Mouse (Mus musculus) thymus, postnatal 10 days (tissue): ENCODE data around the gene Gfod2.

Experiments
- DNase-seq, 2 experiments: peaks; one replicate each; pipeline ENCODE4 v3.0.0; 2021; ENCODE audit warnings: low spot score in 2 of 2

Gfod2 gene

GRCm38 (mm10) chr8:105768485-105769257 is 10.2 kb upstream of the Gfod2 start:
- DNase-seq, result no peak

GRCm38 (mm10) chr8:105757796-105758276 is 628 bp downstream of the Gfod2 start:
- no peak for DNase-seq

GRCm38 (mm10) chr8:105754688-105755087 is 3.8 kb downstream of the Gfod2 start:
- DNase-seq, result no peak

GRCm38 (mm10) chr8:105753916-105754315 is 4.5 kb downstream of the Gfod2 start:
- no peak for DNase-seq

GRCm38 (mm10) chr8:105750606-105751005 is 7.9 kb downstream of the Gfod2 start:
- no peak for DNase-seq

- DNase-seq, result no peak
These were observed 15.2 kb downstream of the Gfod2 start for GRCm38 (mm10) chr8:105743301-105743700.

GRCm38 (mm10) chr8:105739216-105739615 is 19.2 kb downstream of the Gfod2 start:
- no peak for DNase-seq

- DNase-seq, result no peak
These were observed 26.3 kb downstream of the Gfod2 start for GRCm38 (mm10) chr8:105732186-105732585.

GRCm38 (mm10) chr8:105727397-105728124 is 30.9 kb downstream of the Gfod2 start:
- no peak for DNase-seq

- no peak for DNase-seq
These were observed 32.7 kb downstream of the Gfod2 start for GRCm38 (mm10) chr8:105725726-105726125.

- DNase-seq, result no peak
These were observed 35.6 kb downstream of the Gfod2 start for GRCm38 (mm10) chr8:105722861-105723260.

GRCm38 (mm10) chr8:105719637-105720036 is 38.8 kb downstream of the Gfod2 start:
- DNase-seq, result no peak

GRCm38 (mm10) chr8:105716302-105716945 is 42.0 kb downstream of the Gfod2 start:
- DNase-seq, result no peak

- DNase-seq, result no peak
These were observed 43.4 kb downstream of the Gfod2 start for GRCm38 (mm10) chr8:105715042-105715441.

GRCm38 (mm10) chr8:105714139-105714538 is 44.3 kb downstream of the Gfod2 start:
- DNase-seq, result peak; percentile 79 to 96

- no peak for DNase-seq
These were observed 46.2 kb downstream of the Gfod2 start for GRCm38 (mm10) chr8:105712286-105712685.

- DNase-seq, result peak; percentile 3 to 7
These were observed 49.1 kb downstream of the Gfod2 start for GRCm38 (mm10) chr8:105709317-105709716.

- DNase-seq, result peak in 1 of 2 experiments; percentile 7
These were observed 49.8 kb downstream of the Gfod2 start for GRCm38 (mm10) chr8:105708675-105709074.

- DNase-seq, result peak; percentile 86
These were observed 50.7 kb downstream of the Gfod2 start, which contains the start of the genes 4933405L10Rik and Enkd1 for GRCm38 (mm10) chr8:105707498-105708403. Gene 4933405L10Rik, plus strand, starts transcription at chr8:105707655. Gene Enkd1, minus strand, starts transcription at chr8:105708210.

- DNase-seq, result no peak
These were observed 52.0 kb downstream of the Gfod2 start for GRCm38 (mm10) chr8:105706426-105706825.

GRCm38 (mm10) chr8:105704955-105705354 is 53.5 kb downstream of the Gfod2 start:
- no peak for DNase-seq
